Mouse (Mus musculus) heart, adult 9 months (tissue): ENCODE measurements around the gene Scarf1.
"Not testable (repeated sequence)": the region's sequence is repeated elsewhere in the genome, so short reads cannot be mapped to it uniquely, and the experiment has no call there.

ENCODE experiments used
- DNase-seq, 2 experiments: peaks; one replicate each; pipeline ENCODE4 v3.0.0; 2022; ENCODE audit warnings: low spot score in 2 of 2

Gene Scarf1

GRCm38 (mm10) chr11:75537491-75538183 lies 24.3 kb downstream of the Scarf1 start:
- DNase-seq: peak in 1 of 2 experiments; percentile 49

- no peak for DNase-seq
Observed at GRCm38 (mm10) chr11:75538184-75538969, 25.0 kb downstream of the Scarf1 start.

- DNase-seq: no peak
Observed at GRCm38 (mm10) chr11:75538970-75539299, 25.6 kb downstream of the Scarf1 start.

GRCm38 (mm10) chr11:75540209-75540608 lies 26.9 kb downstream of the Scarf1 start:
- no peak for DNase-seq

- no peak for DNase-seq
Observed at GRCm38 (mm10) chr11:75540710-75541581, 27.6 kb downstream of the Scarf1 start.

GRCm38 (mm10) chr11:75544713-75545112 lies 31.4 kb downstream of the Scarf1 start:
- DNase-seq: no peak

GRCm38 (mm10) chr11:75546057-75546456 lies 32.7 kb downstream of the Scarf1 start:
- no peak for DNase-seq

GRCm38 (mm10) chr11:75549658-75550111 lies 36.3 kb downstream of the Scarf1 start:
- peak; percentile 42 to 54 for DNase-seq

GRCm38 (mm10) chr11:75550200-75550946 lies 37.0 kb downstream of the Scarf1 start:
- DNase-seq: peak; percentile 66 to 76

GRCm38 (mm10) chr11:75551321-75551720 lies 38.0 kb downstream of the Scarf1 start:
- no peak for DNase-seq

- DNase-seq: peak; percentile 81 to 82
Observed at GRCm38 (mm10) chr11:75551961-75552441, 38.7 kb downstream of the Scarf1 start.

- no peak for DNase-seq
Observed at GRCm38 (mm10) chr11:75552906-75553482, 39.7 kb downstream of the Scarf1 start.

GRCm38 (mm10) chr11:75556006-75556405 lies 42.7 kb downstream of the Scarf1 start:
- not testable (repeated sequence) for DNase-seq

GRCm38 (mm10) chr11:75557142-75557541 lies 43.8 kb downstream of the Scarf1 start:
- no peak for DNase-seq

GRCm38 (mm10) chr11:75558101-75558500 lies 44.8 kb downstream of the Scarf1 start:
- no peak for DNase-seq

- DNase-seq: no peak
Observed at GRCm38 (mm10) chr11:75559870-75560504, 46.6 kb downstream of the Scarf1 start.

- no peak for DNase-seq
Observed at GRCm38 (mm10) chr11:75560530-75561409, 47.4 kb downstream of the Scarf1 start.

GRCm38 (mm10) chr11:75561410-75561791 lies 48.1 kb downstream of the Scarf1 start:
- no peak for DNase-seq

- DNase-seq: no peak
Observed at GRCm38 (mm10) chr11:75562840-75563239, 49.5 kb downstream of the Scarf1 start.
